Mouse (Mus musculus): Measurements from ENCODE around the gene Scp2.

DNA sequence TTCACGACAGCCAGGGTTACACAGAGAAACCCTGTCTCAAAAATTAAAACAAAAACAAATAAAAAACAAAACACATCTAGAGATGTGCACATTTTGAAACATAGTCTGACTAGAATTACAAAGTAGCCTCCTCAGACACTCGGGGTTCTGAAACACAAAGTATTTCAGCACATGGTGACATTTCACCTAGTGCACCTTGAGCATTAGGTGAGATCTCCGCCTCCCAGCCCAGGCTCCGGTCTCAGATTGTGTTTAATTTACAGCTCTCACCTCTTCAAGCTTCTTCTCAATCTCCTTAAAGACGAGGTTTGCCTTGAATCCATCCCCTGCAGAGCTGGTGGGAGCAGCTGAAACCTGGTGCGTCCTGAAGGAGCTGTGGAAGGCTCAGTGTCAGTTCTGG is 81.2 kb downstream of the Scp2 start:
- TF ChIP-seq CTCF (IDR thresholded peaks at IDR 0.05; ENCODE audit: borderline replicate concordance, insufficient read depth, low read depth, low read length) (no peak), POLR2A (IDR thresholded peaks at IDR 0.05; ENCODE audit: borderline replicate concordance, insufficient read depth, low read length) (no peak)
